Mouse (Mus musculus) gastrocnemius, postnatal 25 days (tissue): ENCODE measurements around the gene Slitrk6. TPM values are rescaled to one million over a fixed set of nuclear protein-coding genes. Genes with fewer than 3 reads are reported as not detected.

Experiments used
- DNase-seq: peaks from one replicate; pipeline ENCODE4 v3.0.0; 2022
- long read RNA-seq, 2 experiments: library from polyadenylated mRNA; stranded (forward); transcript quantifications; one replicate each; pipeline ENCODE4 v2.0.0; 2021
- total RNA-seq, 2 experiments: library from RNA; stranded (reverse); gene quantifications; 1 replicate in 1 of 2; 2 replicates in 1 of 2; pipeline ENCODE4 v1.2.3; 2021

Gene Slitrk6
- total RNA-seq = under 1 TPM; 0.26 to 0.29 TPM
- long read RNA-seq, experiment 1 = 0 reads
- long read RNA-seq, experiment 2 = 0 reads

GRCm38 (mm10) chr14:110754484-110755307 is at the start of gene Slitrk6:
TSS of gene Slitrk6 (minus strand) at chr14:110755149.
- no peak for DNase-seq

- DNase-seq = no peak
Observed at GRCm38 (mm10) chr14:110777546-110777945, 22.6 kb upstream of the Slitrk6 start.

DNA sequence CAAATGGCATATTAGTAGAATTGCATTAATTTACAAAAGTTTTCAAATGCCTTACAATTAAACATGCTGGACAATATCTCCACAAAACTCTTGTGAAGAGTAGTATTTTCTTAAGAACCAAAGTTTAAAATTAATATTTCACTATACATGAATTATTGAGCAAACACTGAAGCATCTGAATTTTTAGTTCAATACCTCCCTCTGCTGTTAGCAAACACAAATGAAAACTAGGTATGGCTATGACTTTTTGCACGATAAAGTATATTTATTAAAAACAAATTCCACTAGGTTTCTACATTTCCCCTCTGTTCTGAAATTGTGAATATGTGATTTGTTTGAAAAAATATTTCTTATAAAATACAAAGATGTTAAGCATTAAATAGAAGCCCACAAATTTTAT is 15.7 kb upstream of the Slitrk6 start:
- DNase-seq = no peak

GRCm38 (mm10) chr14:110762588-110763220 is 7.8 kb upstream of the Slitrk6 start:
- DNase-seq = no peak

DNA sequence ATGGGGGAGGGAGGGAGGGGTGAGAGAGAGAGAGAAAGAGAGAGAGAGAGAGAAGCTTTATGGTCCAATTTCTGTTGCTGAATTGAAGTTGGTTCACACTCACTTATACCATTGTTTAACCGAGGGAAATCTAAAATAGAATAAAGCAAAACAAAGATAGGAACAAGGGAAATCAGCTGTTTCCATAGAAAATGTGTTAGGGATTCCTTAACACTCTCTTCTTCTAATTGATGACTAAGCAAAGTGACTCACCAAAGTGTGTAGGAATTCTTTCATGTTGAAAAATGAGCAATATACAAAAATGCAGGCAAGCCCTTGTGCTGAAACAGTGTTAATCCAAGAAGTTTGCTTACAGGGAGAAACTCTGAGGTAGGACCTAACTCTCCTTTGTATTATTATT is 6.0 kb upstream of the Slitrk6 start:
- DNase-seq = no peak

- no peak for DNase-seq
Observed at GRCm38 (mm10) chr14:110755308-110755650, 330 bp upstream of the Slitrk6 start.

DNA sequence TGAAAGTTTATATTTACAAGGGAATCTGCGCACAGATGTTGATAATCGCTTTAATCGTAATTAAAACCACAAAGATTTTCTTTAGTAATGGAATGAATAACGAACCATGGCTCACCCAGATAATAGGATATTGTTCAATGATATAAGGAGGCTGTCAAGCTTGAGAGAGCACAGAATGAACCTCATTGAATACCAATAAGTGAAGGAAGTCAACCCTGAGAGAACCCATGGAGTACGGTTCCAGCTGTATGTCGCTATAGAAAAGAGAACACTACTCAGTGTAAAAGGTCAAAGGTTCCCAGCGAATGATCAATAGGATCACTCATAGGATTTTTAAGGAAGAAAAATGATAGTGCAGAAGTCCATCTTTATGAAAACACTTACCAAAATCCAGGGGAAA is 15.1 kb downstream of the Slitrk6 start:
- DNase-seq = no peak

DNA sequence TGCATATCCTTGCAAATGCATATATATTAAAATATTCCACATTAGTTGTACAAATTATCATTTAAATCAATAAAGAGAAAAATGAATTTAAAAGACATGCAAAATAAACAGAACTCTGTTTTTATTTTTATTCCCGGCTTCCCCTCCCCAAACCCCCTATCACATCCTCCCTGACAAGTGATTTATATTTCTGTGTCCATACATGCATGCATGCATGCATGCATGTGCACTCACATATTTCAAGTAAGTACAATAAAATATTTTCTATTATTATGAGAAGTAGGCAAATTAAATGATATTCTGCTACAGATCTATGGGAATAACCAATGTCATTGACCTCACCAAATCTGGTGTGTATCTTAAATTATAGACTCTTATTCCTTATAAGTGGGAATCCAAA is 15.6 kb downstream of the Slitrk6 start:
- no peak for DNase-seq

- no peak for DNase-seq
Observed at GRCm38 (mm10) chr14:110728344-110728910, 26.5 kb downstream of the Slitrk6 start.

- no peak for DNase-seq
Observed at GRCm38 (mm10) chr14:110724026-110724576, 30.8 kb downstream of the Slitrk6 start.
